Mouse (Mus musculus): ENCODE measurements around the gene Lcorl.
A peak's percentile ranks its signal among the peaks of the same experiment; 100 is the strongest.
"Not testable (repeated sequence)": the region's sequence is repeated elsewhere in the genome, so short reads cannot be mapped to it uniquely, and the experiment has no call there.

The Lcorl gene

GRCm38 (mm10) chr5:45718848-45719488, 138.4 kb downstream of the Lcorl start:
- no peak for ATAC-seq (ENCODE audit: insufficient number of reproducible peaks, low FRiP score, low TSS enrichment)

GRCm38 (mm10) chr5:45709653-45710052, 147.8 kb downstream of the Lcorl start:
- ATAC-seq (ENCODE audit: insufficient number of reproducible peaks, low FRiP score, low TSS enrichment), result no peak

- ATAC-seq (ENCODE audit: insufficient number of reproducible peaks, low FRiP score, low TSS enrichment), result no peak
These were observed 150.6 kb downstream of the Lcorl start for GRCm38 (mm10) chr5:45706811-45707210.

GRCm38 (mm10) chr5:45691678-45692077, 165.7 kb downstream of the Lcorl start:
- ATAC-seq (ENCODE audit: insufficient number of reproducible peaks, low FRiP score, low TSS enrichment), result no peak

- no peak for ATAC-seq (ENCODE audit: insufficient number of reproducible peaks, low FRiP score, low TSS enrichment)
These were observed 166.6 kb downstream of the Lcorl start for GRCm38 (mm10) chr5:45690802-45691201.

GRCm38 (mm10) chr5:45689152-45689551, 168.3 kb downstream of the Lcorl start:
- no peak for ATAC-seq (ENCODE audit: insufficient number of reproducible peaks, low FRiP score, low TSS enrichment)

- no peak for ATAC-seq (ENCODE audit: insufficient number of reproducible peaks, low FRiP score, low TSS enrichment)
These were observed 171.2 kb downstream of the Lcorl start for GRCm38 (mm10) chr5:45686223-45686622.

- ATAC-seq (ENCODE audit: insufficient number of reproducible peaks, low FRiP score, low TSS enrichment), result no peak
These were observed 172.2 kb downstream of the Lcorl start for GRCm38 (mm10) chr5:45685243-45685642.

GRCm38 (mm10) chr5:45683388-45683787, 174.0 kb downstream of the Lcorl start:
- ATAC-seq (ENCODE audit: insufficient number of reproducible peaks, low FRiP score, low TSS enrichment), result no peak

- ATAC-seq (ENCODE audit: insufficient number of reproducible peaks, low FRiP score, low TSS enrichment), result no peak
These were observed 177.5 kb downstream of the Lcorl start for GRCm38 (mm10) chr5:45679955-45680354.

- ATAC-seq (ENCODE audit: insufficient number of reproducible peaks, low FRiP score, low TSS enrichment), result no peak
These were observed 179.8 kb downstream of the Lcorl start for GRCm38 (mm10) chr5:45677639-45678038.

GRCm38 (mm10) chr5:45675032-45675431, 182.4 kb downstream of the Lcorl start:
- ATAC-seq (ENCODE audit: insufficient number of reproducible peaks, low FRiP score, low TSS enrichment), result no peak

- no peak for ATAC-seq (ENCODE audit: insufficient number of reproducible peaks, low FRiP score, low TSS enrichment)
These were observed 186.4 kb downstream of the Lcorl start for GRCm38 (mm10) chr5:45670894-45671494.

GRCm38 (mm10) chr5:45670280-45670670, 187.1 kb downstream of the Lcorl start:
- ATAC-seq (ENCODE audit: insufficient number of reproducible peaks, low FRiP score, low TSS enrichment), result no peak

- ATAC-seq (ENCODE audit: insufficient number of reproducible peaks, low FRiP score, low TSS enrichment), result peak; percentile 99
These were observed 187.7 kb downstream of the Lcorl start, which contains the start of gene Ncapg for GRCm38 (mm10) chr5:45669598-45670279. Gene Ncapg, plus strand, starts transcription at chr5:45669919.

GRCm38 (mm10) chr5:45669234-45669597, 188.2 kb downstream of the Lcorl start:
- ATAC-seq (ENCODE audit: insufficient number of reproducible peaks, low FRiP score, low TSS enrichment), result no peak

- peak; percentile 17; the same call in 1 of the 2 replicates for ATAC-seq (ENCODE audit: insufficient number of reproducible peaks, low FRiP score, low TSS enrichment)
These were observed 188.6 kb downstream of the Lcorl start for GRCm38 (mm10) chr5:45668831-45669230.

- ATAC-seq (ENCODE audit: insufficient number of reproducible peaks, low FRiP score, low TSS enrichment), result no peak
These were observed 189.1 kb downstream of the Lcorl start for GRCm38 (mm10) chr5:45668324-45668723.

GRCm38 (mm10) chr5:45658406-45658805, 199.0 kb downstream of the Lcorl start:
- ATAC-seq (ENCODE audit: insufficient number of reproducible peaks, low FRiP score, low TSS enrichment), result not testable (repeated sequence)

GRCm38 (mm10) chr5:45651026-45651703, 206.2 kb downstream of the Lcorl start:
- no peak for ATAC-seq (ENCODE audit: insufficient number of reproducible peaks, low FRiP score, low TSS enrichment)
